Mouse (Mus musculus): ENCODE data around the gene Entpd6.

GRCm38 (mm10) chr2:150768678-150769077 lies 19.8 kb downstream of the Entpd6 start:
- no peak for TF ChIP-seq CTCF (IDR thresholded peaks at IDR 0.05; ENCODE audit: low read depth)
- no peak for TF ChIP-seq EP300 (IDR thresholded peaks at IDR 0.05; ENCODE audit: low read depth)

Measured in heart, postnatal 0 days (tissue).